Mouse (Mus musculus): ENCODE measurements around the gene Ube2g1. TPM values are rescaled to one million over a fixed set of nuclear protein-coding genes. Genes with fewer than 3 reads are reported as not detected.

The Ube2g1 gene
- polyA plus RNA-seq, 1 experiment from 2014 or later = 69.8 TPM

Small RNAs within 50 kb of the gene (microRNA-seq; reads per million reads assigned to microRNA genes)
- gene Gm25678 = not detected

Other genes with a start within 250 kb of the Ube2g1 start
- gene Tekt1, start 244.8 kb upstream of the Ube2g1 start, polyA plus RNA-seq (2015; fragmentation: Nextera tagmentation; extraction: Ambion mirVana) = 5.4 and 5.6 TPM in 2 replicates
- 109 and 111 TPM in 2 replicates for gene Smtnl2, start 195.6 kb upstream of the Ube2g1 start, polyA plus RNA-seq (2015; fragmentation: Nextera tagmentation; extraction: Ambion mirVana)
- gene Ggt6, start 171.8 kb upstream of the Ube2g1 start, polyA plus RNA-seq (2015; fragmentation: Nextera tagmentation; extraction: Ambion mirVana) = 0.87 and 0.95 TPM in 2 replicates
- 162 and 184 TPM in 2 replicates for gene Mybbp1a, start 165.9 kb upstream of the Ube2g1 start, polyA plus RNA-seq (2015; fragmentation: Nextera tagmentation; extraction: Ambion mirVana)
- gene Spns2, start 117.4 kb upstream of the Ube2g1 start, polyA plus RNA-seq (2015; fragmentation: Nextera tagmentation; extraction: Ambion mirVana) = 2.9 and 3.4 TPM in 2 replicates
- 0.27 and 0.35 TPM in 2 replicates for gene Spns3, start 56.8 kb upstream of the Ube2g1 start, polyA plus RNA-seq (2015; fragmentation: Nextera tagmentation; extraction: Ambion mirVana)
- gene Ankfy1, start 82.7 kb downstream of the Ube2g1 start, polyA plus RNA-seq (2015; fragmentation: Nextera tagmentation; extraction: Ambion mirVana) = 23.1 and 23.7 TPM in 2 replicates
- gene Cyb5d2, start 188.9 kb downstream of the Ube2g1 start, polyA plus RNA-seq (2015; fragmentation: Nextera tagmentation; extraction: Ambion mirVana) = 5.2 and 6.4 TPM in 2 replicates
- gene Zzef1, start 188.9 kb downstream of the Ube2g1 start, polyA plus RNA-seq (2015; fragmentation: Nextera tagmentation; extraction: Ambion mirVana) = 7.9 and 8.9 TPM in 2 replicates

Data from kidney, embryonic 15.5 days (tissue).